Mouse (Mus musculus) megakaryocyte, embryonic 14.5 days (primary cell): ENCODE data around the gene Chd9.
"Not testable (repeated sequence)": the region's sequence is repeated elsewhere in the genome, so short reads cannot be mapped to it uniquely, and the experiment has no call there.

Source experiments
- FLI1 ChIP-seq: IDR thresholded peaks from 2 replicates; pipeline ENCODE4 v1.6.1; 2012; ENCODE audit warnings: low read length, inconsistent platforms, mixed read lengths
- GATA1 ChIP-seq: IDR thresholded peaks from 3 replicates; pipeline ENCODE4 v1.6.1; 2012; ENCODE audit warnings: mixed read lengths, low read length, inconsistent platforms, borderline replicate concordance

DNA sequence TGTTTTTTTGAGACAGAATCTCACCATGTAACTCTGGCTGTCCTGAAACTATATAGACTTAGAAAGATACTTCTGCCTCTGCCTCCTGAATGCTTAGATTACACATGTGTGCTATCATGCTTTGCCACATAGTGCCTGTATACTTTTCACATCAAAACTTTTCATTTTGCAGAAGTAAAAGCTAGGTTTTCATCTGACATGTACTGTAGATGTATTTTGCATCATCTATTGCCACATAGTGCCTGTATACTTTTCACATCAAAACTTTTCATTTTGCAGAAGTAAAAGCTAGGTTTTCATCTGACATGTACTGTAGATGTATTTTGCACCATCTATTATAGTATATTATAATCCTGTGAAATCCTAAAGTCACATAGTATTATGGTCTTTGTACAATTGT lies 102.0 kb downstream of the Chd9 start:
- not testable (repeated sequence) for TF ChIP-seq GATA1, FLI1
